Mouse (Mus musculus): ENCODE measurements around the gene Tceanc.

The Tceanc gene

GRCm38 (mm10) chrX:166479365-166479983 lies 38.9 kb downstream of the Tceanc start, which contains the start of gene Rab9:
Gene Rab9 (minus strand): TSS chrX:166479867.
- peak; percentile 92 for DNase-seq (ENCODE audit: low spot score)

- no peak for DNase-seq (ENCODE audit: low spot score)
Observed at GRCm38 (mm10) chrX:166478631-166479364, 39.6 kb downstream of the Tceanc start.

- no peak for DNase-seq (ENCODE audit: low spot score)
Observed at GRCm38 (mm10) chrX:166477393-166477792, 41.0 kb downstream of the Tceanc start.

- DNase-seq (ENCODE audit: low spot score): no peak
Observed at GRCm38 (mm10) chrX:166472612-166473011, 45.8 kb downstream of the Tceanc start.

GRCm38 (mm10) chrX:166468321-166468720 lies 50.0 kb downstream of the Tceanc start:
- DNase-seq (ENCODE audit: low spot score): no peak

- DNase-seq (ENCODE audit: low spot score): no peak
Observed at GRCm38 (mm10) chrX:166455525-166455924, 62.8 kb downstream of the Tceanc start.

- DNase-seq (ENCODE audit: low spot score): no peak
Observed at GRCm38 (mm10) chrX:166454331-166454730, 64.0 kb downstream of the Tceanc start.

- DNase-seq (ENCODE audit: low spot score): no peak
Observed at GRCm38 (mm10) chrX:166453532-166453931, 64.8 kb downstream of the Tceanc start.
